Mouse (Mus musculus) liver, embryonic 14.5 days (tissue): ENCODE data around the gene Lhfpl2.

Experiments used
- CTCF ChIP-seq: IDR thresholded peaks from 2 replicates; pipeline ENCODE4 v1.5.1; 2016; ENCODE audit warnings: antibody characterized with exemption, low read depth, control low read depth
- EP300 ChIP-seq: IDR thresholded peaks from 2 replicates; pipeline ENCODE4 v1.6.1; 2016; ENCODE audit warnings: antibody characterized with exemption, low read depth

DNA sequence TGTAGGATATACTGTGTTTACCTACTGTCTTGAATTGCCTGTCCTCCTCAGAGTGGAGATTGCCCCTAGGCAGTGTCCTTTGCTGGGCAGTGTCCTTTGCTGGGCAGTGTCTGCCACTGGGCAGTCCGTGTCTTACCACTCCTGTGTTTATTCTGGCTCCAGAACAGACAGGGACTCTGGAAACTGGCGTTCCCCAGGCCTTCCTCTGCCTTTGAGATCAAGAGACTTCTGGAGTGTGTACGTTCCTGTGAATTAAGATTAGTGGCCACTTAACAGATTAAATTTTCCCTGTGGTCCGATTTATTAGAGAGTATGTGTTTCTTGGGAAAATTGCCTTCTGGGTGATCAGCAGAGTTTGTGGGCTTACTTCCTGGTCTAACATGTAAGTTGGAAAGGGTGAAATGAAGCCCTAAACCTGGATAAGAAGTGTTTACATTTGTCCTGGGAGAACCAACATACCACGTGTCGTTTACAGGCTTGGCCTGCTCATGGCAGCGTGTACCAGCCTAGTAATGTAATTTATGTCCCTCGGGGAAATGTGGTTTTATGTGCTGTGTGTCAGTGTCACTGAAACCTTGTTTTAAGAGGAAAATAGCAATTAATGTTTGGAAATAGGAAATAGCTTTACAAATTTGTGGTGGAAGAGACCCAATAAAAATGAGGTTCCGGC, 15.6 kb downstream of the Lhfpl2 start:
- TF ChIP-seq CTCF (no peak), EP300 (no peak)
